Mouse (Mus musculus) liver, adult 2 months (tissue): ENCODE measurements around the gene Srl. TPM values are rescaled to one million over a fixed set of nuclear protein-coding genes. Genes with fewer than 3 reads are reported as not detected.

Source experiments
- DNase-seq: peaks from one replicate; pipeline ENCODE4 v3.0.0-alpha.2; 2011; ENCODE audit warnings: low read depth, low spot score; ENCODE audit errors: extremely low read depth
- H3K27ac ChIP-seq: fragments of 200-500 bp; replicated peaks from 2 replicates; pipeline ENCODE4 v1.5.1; 2012; ENCODE audit warnings: low read depth, mild to moderate bottlenecking, control low read depth, inconsistent platforms, low read length; ENCODE audit not compliant: insufficient read depth
- H3K27me3 ChIP-seq: fragments of 200-500 bp; 2 replicates; pipeline ENCODE4 v1.6.1; 2012; ENCODE audit warnings: mild to moderate bottlenecking, moderate library complexity, low read length, inconsistent platforms; ENCODE audit not compliant: control insufficient read depth, insufficient read depth
- H3K36me3 ChIP-seq: fragments of 200-500 bp; 2 replicates; pipeline ENCODE4 v1.6.1; 2012; ENCODE audit warnings: low read length, inconsistent platforms; ENCODE audit not compliant: control insufficient read depth, insufficient read depth
- H3K4me1 ChIP-seq: fragments of 200-500 bp; 2 replicates; pipeline ENCODE4 v1.6.1; 2011; ENCODE audit warnings: low read length; ENCODE audit not compliant: control insufficient read depth, insufficient read depth
- H3K4me3 ChIP-seq: fragments of 200-500 bp; 2 replicates; pipeline ENCODE4 v1.5.1; 2011; ENCODE audit warnings: low read depth, mild to moderate bottlenecking, control low read depth, low read length, moderate library complexity; ENCODE audit not compliant: insufficient read depth
- H3K79me2 ChIP-seq: fragments of 200-500 bp; 2 replicates; pipeline ENCODE4 v1.6.1; 2012; ENCODE audit warnings: inconsistent platforms, mild to moderate bottlenecking, low read length, moderate library complexity; ENCODE audit not compliant: control insufficient read depth, insufficient read depth
- H3K9ac ChIP-seq: fragments of 200-500 bp; 2 replicates; pipeline ENCODE4 v1.6.1; 2012; ENCODE audit warnings: low read depth, mild to moderate bottlenecking, control low read depth, inconsistent platforms, low read length
- CTCF ChIP-seq: fragments of 200-500 bp; IDR thresholded peaks from 2 replicates; pipeline ENCODE4 v1.5.1; 2011; ENCODE audit warnings: low read depth, low read length, control low read depth
- POLR2A ChIP-seq: fragments of 200-500 bp; IDR thresholded peaks from 2 replicates; pipeline ENCODE4 v1.6.1; 2011; ENCODE audit warnings: low read length, control low read depth; ENCODE audit not compliant: insufficient read depth; ENCODE audit errors: extremely low read depth
- WGBS: fragments of 180-500 bp; shearing (Covaris S2); methylation state at CpG from one replicate; pipeline ENCODE4 v1.1.7; 2018; 5-methylcytosine and 5-hydroxymethylcytosine counted together
- polyA plus RNA-seq: library from polyadenylated mRNA; depleted of rRNA; stranded (reverse); fragments of >200 nt; gene quantifications from 2 replicates; pipeline ENCODE4 v1.2.3, GENCODE M21; 2012; rRNA removed
- total RNA-seq: library from RNA; depleted of rRNA; stranded (reverse); fragments of >200 nt; gene quantifications from 2 replicates; pipeline ENCODE4 v1.2.3, GENCODE M21; 2014; rRNA removed

Gene Srl
- total and polyA plus RNA-seq, 2 experiments: 0.50 to 2.1 TPM

GRCm38 (mm10) chr16:4436738-4437137 lies 104.9 kb downstream of the Srl start:
- DNase-seq: no peak
- H3K27me3 ChIP-seq: no peaks in the 10 kb centered on the region
- H3K27ac ChIP-seq: no peak overlapping the region
- TF ChIP-seq POLR2A (no peak), CTCF (no peak)
- H3K4me3 ChIP-seq: no peak overlapping the region
- no peak overlapping the region for H3K9ac ChIP-seq
- no peaks in the 10 kb centered on the region for H3K79me2 ChIP-seq
- H3K36me3 ChIP-seq: no peaks in the 10 kb centered on the region
- no peaks in the 10 kb centered on the region for H3K4me1 ChIP-seq
- WGBS: 71% methylated on average over 4 of the region's 4 CpGs

DNA sequence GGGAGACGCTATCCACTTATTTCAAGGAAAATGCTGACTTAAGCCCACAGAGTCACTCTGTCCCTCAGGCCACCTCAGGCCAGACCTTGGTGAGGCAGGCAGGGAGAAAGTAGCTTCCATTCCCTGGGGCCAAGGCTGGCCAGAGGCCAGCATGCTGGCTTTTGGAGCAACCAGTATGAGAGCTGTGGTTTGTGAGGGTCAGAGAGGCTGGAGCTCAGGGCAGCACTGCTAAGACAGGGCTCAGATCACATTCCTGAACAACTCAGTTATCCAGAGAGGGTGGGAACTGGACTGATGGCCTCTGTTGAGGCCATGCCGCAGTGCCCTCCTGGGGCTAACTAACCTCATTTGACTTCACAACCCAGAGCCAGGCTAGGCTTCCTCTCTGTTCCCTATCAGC lies 106.2 kb downstream of the Srl start:
- Histone ChIP-seq H3K27ac (no peak overlapping the region), H3K4me1 (no peaks in the 10 kb centered on the region), H3K27me3 (no peaks in the 10 kb centered on the region), H3K4me3 (no peak overlapping the region), H3K79me2 (no peaks in the 10 kb centered on the region), H3K9ac (no peak overlapping the region), H3K36me3 (no peaks in the 10 kb centered on the region)
- whole genome bisulfite sequencing: 92% methylated on average over 2 of the region's 2 CpGs
- no peak for DNase-seq
- no peak for TF ChIP-seq POLR2A
- no peak for TF ChIP-seq CTCF

DNA sequence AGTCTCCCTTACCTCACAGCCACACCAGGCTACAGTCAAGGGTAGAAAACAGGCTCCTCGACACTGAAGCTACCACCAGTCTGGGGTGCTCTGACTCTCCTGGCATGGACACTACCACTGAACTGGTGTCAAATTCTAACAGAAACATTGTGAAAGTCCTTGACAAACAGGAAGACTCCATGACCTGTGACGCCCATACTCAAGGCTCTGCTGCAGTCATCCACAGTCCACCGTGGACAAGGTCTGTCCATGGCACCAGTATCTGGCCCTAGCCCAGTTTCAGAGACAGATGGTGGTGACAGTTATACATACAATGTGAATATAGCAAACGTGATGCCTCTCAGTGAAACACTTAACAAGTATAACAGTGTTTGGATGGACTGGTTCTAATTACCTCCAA lies 109.8 kb downstream of the Srl start:
- no peak overlapping the region for H3K9ac ChIP-seq
- TF ChIP-seq POLR2A (no peak), CTCF (no peak)
- no peak for DNase-seq
- H3K4me3 ChIP-seq: no peak overlapping the region
- no peak overlapping the region for H3K27ac ChIP-seq
- 59% methylated on average over 4 of the region's 4 CpGs for WGBS
- H3K27me3 ChIP-seq: no peaks in the 10 kb centered on the region
- H3K4me1 ChIP-seq: no peaks in the 10 kb centered on the region
- no peaks in the 10 kb centered on the region for H3K36me3 ChIP-seq
- no peaks in the 10 kb centered on the region for H3K79me2 ChIP-seq

DNA sequence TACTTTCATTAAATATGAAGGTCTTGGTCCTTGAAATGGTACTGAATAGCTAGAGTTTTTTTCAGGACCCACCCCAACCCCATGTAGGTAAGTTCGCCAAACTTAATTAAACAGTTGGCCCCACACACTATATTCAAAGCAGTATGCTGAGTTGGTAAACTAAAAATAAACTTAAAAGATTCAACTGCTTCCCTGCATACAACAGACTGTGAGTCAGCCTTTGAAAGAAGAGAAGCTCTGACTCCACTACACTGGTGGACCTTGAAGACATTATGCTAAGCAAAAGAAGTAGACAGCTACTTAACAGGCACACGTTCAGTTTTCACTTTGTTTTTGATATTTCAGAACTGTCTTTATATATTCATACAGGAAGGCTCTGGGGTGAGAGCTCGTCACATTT lies 110.6 kb downstream of the Srl start:
- no peaks in the 10 kb centered on the region for H3K4me1 ChIP-seq
- no peaks in the 10 kb centered on the region for H3K36me3 ChIP-seq
- no peaks in the 10 kb centered on the region for H3K79me2 ChIP-seq
- no peak for TF ChIP-seq POLR2A
- TF ChIP-seq CTCF: no peak
- 90% methylated on average over 3 of the region's 3 CpGs for WGBS
- H3K9ac ChIP-seq: no peak overlapping the region
- no peaks in the 10 kb centered on the region for H3K27me3 ChIP-seq
- no peak overlapping the region for H3K4me3 ChIP-seq
- H3K27ac ChIP-seq: no peak overlapping the region
- DNase-seq: no peak

GRCm38 (mm10) chr16:4430232-4430631 lies 111.4 kb downstream of the Srl start:
- no peak overlapping the region for H3K9ac ChIP-seq
- H3K4me1 ChIP-seq: no peaks in the 10 kb centered on the region
- H3K27me3 ChIP-seq: no peaks in the 10 kb centered on the region
- no peaks in the 10 kb centered on the region for H3K79me2 ChIP-seq
- H3K27ac ChIP-seq: no peak overlapping the region
- no peaks in the 10 kb centered on the region for H3K36me3 ChIP-seq
- H3K4me3 ChIP-seq: no peak overlapping the region
- WGBS: 86% methylated on average over 5 of the region's 5 CpGs
- TF ChIP-seq POLR2A (no peak), CTCF (no peak)
- DNase-seq: no peak

Other genes with a start within 250 kb of the Srl start
- 23.0 and 24.5 TPM in 2 replicates for gene Adcy9, start 121.3 kb downstream of the Srl start, total RNA-seq
- gene Adcy9, start 121.3 kb downstream of the Srl start, polyA plus RNA-seq: 10.0 and 15.0 TPM in 2 replicates
- 3.2 and 3.8 TPM in 2 replicates for gene Tfap4, start 18.0 kb upstream of the Srl start, total RNA-seq
- gene Tfap4, start 18.0 kb upstream of the Srl start, polyA plus RNA-seq: 2.5 and 2.8 TPM in 2 replicates
- 0.47 and 0.55 TPM in 2 replicates for gene Glis2, start 52.9 kb upstream of the Srl start, total RNA-seq
- gene Glis2, start 52.9 kb upstream of the Srl start, polyA plus RNA-seq: 1.7 and 2.5 TPM in 2 replicates
- 36.8 and 41.7 TPM in 2 replicates for gene Pam16, start 83.2 kb upstream of the Srl start, total RNA-seq
- gene Pam16, start 83.2 kb upstream of the Srl start, polyA plus RNA-seq: 10.8 and 13.5 TPM in 2 replicates
- 4.0 and 5.1 TPM in 2 replicates for gene Vasn, start 98.1 kb upstream of the Srl start, total RNA-seq
- gene Vasn, start 98.1 kb upstream of the Srl start, polyA plus RNA-seq: 12.6 and 18.0 TPM in 2 replicates
- gene Dnaja3, start 98.2 kb upstream of the Srl start, total RNA-seq: 76.3 and 81.0 TPM in 2 replicates
- 37.7 and 43.1 TPM in 2 replicates for gene Dnaja3, start 98.2 kb upstream of the Srl start, polyA plus RNA-seq
- 6.1 and 8.5 TPM in 2 replicates for gene Coro7, start 138.0 kb upstream of the Srl start, total RNA-seq
- gene Coro7, start 138.0 kb upstream of the Srl start, polyA plus RNA-seq: 17.3 and 22.7 TPM in 2 replicates
- gene Nmral1, start 177.5 kb upstream of the Srl start, total RNA-seq: 10.0 and 11.2 TPM in 2 replicates
- 4.8 and 7.8 TPM in 2 replicates for gene Nmral1, start 177.5 kb upstream of the Srl start, polyA plus RNA-seq
- 40.7 and 52.9 TPM in 2 replicates for gene Hmox2, start 184.5 kb upstream of the Srl start, total RNA-seq
- gene Hmox2, start 184.5 kb upstream of the Srl start, polyA plus RNA-seq: 25.4 and 28.3 TPM in 2 replicates
- gene Cdip1, start 248.5 kb upstream of the Srl start, total RNA-seq: 46.2 and 47.4 TPM in 2 replicates
- 101 and 116 TPM in 2 replicates for gene Cdip1, start 248.5 kb upstream of the Srl start, polyA plus RNA-seq